Mouse (Mus musculus) left cerebral cortex, adult 2 months (tissue): ENCODE results near the gene Golga2. TPM values are rescaled to one million over a fixed set of nuclear protein-coding genes. Genes with fewer than 3 reads are reported as not detected.

ENCODE experiments used
- DNase-seq, 2 experiments: peaks; one replicate each; pipeline ENCODE4 v3.0.0; 2021 to 2022; ENCODE audit warnings: low spot score in 2 of 2, mixed read lengths in 1 of 2; ENCODE audit errors: extremely low spot score in 1 of 2
- H3K27ac ChIP-seq: fragments of 200-600 bp; 2 replicates; pipeline ENCODE4 v1.8.1; 2022
- H3K4me3 ChIP-seq: fragments of 200-600 bp; 2 replicates; pipeline ENCODE4 v1.8.1; 2022
- CTCF ChIP-seq: fragments of 200-600 bp; IDR thresholded peaks from 2 replicates; pipeline ENCODE4 v1.8.1; 2022; ENCODE audit warnings: antibody characterized with exemption, mild to moderate bottlenecking, moderate library complexity
- intact Hi-C: fragments of 180-260 bp; cut with DNase I; formaldehyde crosslinking; loops from one replicate; pipeline ENCODE4 v1.15.1; 2025
- total RNA-seq, 2 experiments: library from RNA; stranded (reverse); gene quantifications; 2 replicates each; pipeline ENCODE4 v1.2.3; 2021

The Golga2 gene
- total RNA-seq, 2 experiments from 2014 or later = 83.2 to 86.4 TPM

DNA sequence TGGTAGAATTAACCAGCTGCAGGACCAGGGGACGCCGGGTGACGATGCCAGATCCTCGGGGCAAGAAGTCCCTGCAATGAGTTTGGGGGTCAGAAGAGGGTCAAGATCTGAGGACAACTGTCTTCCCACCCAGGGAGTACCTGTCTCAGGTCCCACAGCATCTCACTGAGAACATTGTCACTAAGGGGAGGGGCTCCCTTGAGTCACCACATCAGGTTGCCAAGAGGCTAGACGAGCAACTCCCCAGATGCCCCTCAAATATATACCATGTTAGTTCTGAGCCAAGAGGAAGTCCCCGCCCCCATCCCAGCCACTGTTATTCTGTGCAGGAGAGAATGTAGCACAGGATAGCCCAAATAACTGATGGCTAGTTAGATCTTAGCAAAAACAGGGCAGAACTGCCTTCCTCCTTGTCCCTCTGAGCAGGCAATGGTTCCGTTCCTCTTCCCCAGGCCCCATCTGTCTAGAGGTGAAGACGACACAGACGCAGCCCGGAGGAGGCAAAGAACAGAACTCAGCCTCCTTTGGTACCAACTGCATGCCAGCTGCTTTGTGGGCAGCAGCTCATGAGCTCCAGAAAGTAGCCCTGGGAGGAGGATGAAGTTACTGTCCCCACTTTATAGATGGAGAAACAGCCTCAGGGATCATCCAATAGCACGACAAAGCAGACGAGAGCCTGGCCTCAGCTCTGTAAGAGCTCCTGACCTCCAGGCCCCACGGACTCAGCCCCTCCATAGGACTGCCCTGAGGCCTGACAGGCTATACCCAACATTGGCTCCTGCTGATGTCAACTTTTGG is 53.9 kb downstream of the Golga2 start:
- no peak for DNase-seq
- no peak overlapping the region for H3K4me3 ChIP-seq
- intact Hi-C loops = no loop called here
- TF ChIP-seq CTCF = no peak
- peak overlapping the region; percentile 96 for H3K27ac ChIP-seq

DNA sequence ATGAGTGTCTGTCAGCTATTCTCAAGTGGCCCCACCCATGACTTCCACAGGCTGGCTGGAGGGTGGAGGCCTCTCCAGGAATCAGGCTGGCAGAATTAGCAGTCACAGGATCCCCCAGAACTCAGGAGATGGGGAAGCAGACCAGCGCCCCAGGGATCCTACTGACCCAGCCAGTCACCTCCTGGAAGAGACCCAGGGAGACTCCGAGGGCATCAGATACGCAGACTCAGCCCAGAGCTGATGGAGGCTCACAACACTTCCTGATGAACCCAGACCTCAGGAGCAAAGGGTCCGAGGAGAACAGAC is 54.4 kb downstream of the Golga2 start:
- Histone ChIP-seq H3K27ac (peak overlapping the region; percentile 96), H3K4me3 (no peak overlapping the region)
- TF ChIP-seq CTCF = no peak
- intact Hi-C loops = no loop called here
- no peak for DNase-seq

DNA sequence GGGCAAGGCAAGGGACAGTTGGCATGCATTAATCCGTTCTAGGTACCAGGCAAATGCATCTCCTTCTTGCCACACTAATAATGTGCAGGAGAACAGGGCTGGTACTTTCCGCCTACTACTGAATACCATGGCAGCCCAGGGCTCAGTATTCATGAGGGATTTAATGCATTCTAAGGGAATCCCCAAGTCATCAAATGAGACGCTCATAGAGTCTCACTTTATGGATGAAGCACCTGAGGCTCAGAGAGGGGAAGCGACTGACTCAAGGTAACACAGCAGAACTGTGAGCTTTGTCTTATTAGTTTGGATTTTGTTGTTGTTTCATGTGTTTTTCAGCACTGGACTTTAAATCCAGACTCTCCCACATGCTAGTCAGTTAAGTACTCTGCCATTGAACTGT is 54.9 kb downstream of the Golga2 start:
- no peak for TF ChIP-seq CTCF
- Histone ChIP-seq H3K27ac (peak overlapping the region; percentile 96), H3K4me3 (no peak overlapping the region)
- DNase-seq = no peak
- intact Hi-C loops = no loop called here

DNA sequence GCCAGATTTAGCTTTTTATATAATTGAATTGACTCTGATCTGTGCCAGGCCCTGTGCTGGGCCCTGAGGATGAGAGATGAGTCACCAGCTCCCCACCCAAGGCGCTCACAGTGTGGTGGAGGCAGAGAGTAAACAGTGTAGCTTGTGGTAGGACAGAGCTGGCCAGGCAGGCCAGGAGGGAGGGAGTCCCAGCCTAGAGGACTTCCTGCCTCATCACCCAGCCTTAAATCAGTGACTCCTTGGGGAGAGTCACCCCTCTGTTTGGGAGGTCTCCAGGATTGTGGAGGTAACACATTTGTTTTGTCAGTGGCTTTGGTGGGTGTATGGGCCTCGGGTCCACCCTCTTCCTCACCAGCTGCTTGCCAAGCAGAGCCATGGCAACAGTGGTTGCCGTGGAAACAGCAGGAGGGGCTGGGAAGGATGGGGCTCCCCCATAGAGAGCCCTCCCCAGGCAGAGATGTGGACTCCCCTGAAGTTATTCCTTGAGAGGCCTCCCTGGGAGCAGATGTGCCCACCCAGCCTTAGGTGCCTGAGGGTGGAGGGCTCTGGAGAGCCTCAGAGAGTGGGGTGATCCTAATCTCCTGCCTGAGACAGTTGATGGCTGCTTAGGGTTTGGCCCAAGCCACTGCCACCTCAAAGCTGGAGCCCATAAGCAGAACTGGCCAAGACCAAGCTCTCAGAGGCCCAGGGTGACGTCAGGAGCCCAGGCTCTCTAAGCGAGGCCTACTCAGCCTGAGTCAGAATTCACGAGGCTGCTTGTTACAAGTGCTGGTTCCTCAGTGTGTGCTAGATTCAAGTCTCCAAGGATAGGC is 55.6 kb downstream of the Golga2 start:
- Histone ChIP-seq H3K4me3 (no peak overlapping the region), H3K27ac (peak overlapping the region; percentile 96)
- TF ChIP-seq CTCF = no peak
- DNase-seq = peak; percentile 72 to 80
- intact Hi-C loops = no loop called here

DNA sequence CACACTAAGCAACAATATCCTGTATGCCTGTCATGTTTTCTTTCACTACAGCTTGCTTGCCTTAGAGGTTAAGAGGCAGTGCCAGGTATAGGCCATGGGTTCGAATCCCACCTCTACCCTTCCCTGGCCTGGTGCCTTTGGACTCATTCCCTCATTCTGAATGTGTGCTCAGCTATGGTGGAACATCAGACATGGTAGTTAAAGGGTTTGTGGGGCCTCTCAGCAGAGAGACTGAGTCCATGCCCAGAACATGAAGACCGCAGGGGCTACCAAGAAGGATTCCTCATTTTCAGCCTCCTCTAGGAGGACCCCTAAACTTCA is 56.1 kb downstream of the Golga2 start:
- TF ChIP-seq CTCF = no peak
- Histone ChIP-seq H3K4me3 (no peak overlapping the region), H3K27ac (peak overlapping the region; percentile 96)
- DNase-seq = no peak
- intact Hi-C loops = no loop called here

DNA sequence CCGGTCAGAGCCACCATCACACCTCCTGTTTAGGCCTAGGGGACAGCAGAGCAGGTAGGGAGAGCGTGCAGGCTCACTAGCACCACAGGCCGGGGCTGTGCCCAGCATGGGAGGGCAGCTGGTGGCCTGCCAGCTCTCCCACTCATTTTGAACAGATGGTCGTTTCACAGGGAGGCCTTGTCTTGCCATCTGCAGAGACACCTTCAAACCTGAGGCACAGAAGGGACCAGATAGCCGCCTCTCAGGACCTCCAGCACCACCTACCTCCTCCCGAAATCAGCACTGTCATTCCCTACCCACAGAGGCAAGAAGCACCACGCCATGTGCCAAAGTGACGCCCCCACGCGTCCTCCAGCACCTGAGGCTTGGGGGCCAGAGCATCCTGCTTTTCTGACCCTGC is 56.9 kb downstream of the Golga2 start:
- Histone ChIP-seq H3K4me3 (no peak overlapping the region), H3K27ac (peak overlapping the region; percentile 96)
- DNase-seq = peak in 1 of 2 experiments; percentile 82
- intact Hi-C loops = loop anchor here (1.0 kb wide), 1 partner anchor 31 kb away; no protein-coding TSS in a partner anchor
- TF ChIP-seq CTCF = no peak

DNA sequence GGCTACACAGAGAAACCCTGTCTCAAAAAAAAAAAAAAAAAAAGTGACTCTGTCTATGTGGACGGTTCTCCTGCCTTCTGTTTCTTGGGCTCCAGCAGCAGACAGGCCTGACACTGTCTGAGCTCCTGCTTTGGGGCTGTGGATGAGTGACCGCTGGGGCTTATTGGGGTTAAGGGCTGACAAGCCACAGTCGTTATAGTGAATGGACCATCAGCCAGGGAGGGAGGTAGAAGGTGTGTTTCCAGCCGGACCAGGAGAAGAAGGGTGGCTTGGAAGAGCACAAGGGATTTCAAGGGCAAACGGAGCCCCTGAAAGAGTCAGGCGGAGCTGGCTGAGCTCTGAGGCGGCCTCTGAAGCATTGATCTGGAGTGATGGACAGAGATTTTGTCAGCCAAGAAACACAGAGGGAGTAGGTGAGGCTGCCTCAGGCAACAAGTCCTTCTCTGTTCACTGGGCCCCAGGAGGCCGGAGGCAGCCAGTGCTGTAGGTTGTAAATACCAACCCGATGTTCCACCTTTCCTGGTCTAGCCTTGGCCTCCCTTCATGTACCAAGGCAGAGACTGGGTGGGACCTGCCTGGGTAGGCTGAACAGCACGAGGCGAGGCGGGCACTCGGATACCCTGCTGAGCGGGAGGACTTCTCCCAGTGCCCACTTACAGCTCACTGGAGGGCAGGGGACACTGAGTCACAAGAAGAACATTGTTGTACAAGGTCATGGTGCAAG is 57.6 kb downstream of the Golga2 start:
- TF ChIP-seq CTCF = no peak
- intact Hi-C loops = loop anchor here (1.0 kb wide), 1 partner anchor 31 kb away; no protein-coding TSS in a partner anchor
- Histone ChIP-seq H3K4me3 (no peak overlapping the region; the same call in 1 of the 2 replicates), H3K27ac (peak overlapping the region; percentile 96)
- no peak for DNase-seq

DNA sequence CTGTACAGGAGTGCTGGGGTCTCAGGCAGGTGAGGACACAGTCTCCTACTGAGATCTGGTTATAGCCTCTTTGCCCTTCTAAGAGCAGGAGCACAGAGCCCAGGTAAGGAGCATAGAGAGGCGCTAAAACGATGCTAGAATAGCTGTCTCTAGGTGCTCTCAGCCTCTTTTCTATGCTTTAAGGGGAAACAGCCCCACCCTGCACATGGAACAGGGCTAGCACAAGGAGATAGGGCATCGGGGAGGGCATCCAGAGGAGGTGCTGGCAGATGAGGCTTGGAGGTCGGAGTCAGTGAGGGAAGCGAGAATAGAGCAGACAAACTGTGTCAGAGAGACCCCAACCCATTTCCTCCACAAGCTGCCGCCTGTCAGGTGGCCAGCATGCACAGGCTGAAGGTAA is 59.8 kb downstream of the Golga2 start:
- no peak for DNase-seq
- intact Hi-C loops = no loop called here
- Histone ChIP-seq H3K27ac (peak overlapping the region; percentile 99), H3K4me3 (no peak overlapping the region; the same call in 1 of the 2 replicates)
- no peak for TF ChIP-seq CTCF

DNA sequence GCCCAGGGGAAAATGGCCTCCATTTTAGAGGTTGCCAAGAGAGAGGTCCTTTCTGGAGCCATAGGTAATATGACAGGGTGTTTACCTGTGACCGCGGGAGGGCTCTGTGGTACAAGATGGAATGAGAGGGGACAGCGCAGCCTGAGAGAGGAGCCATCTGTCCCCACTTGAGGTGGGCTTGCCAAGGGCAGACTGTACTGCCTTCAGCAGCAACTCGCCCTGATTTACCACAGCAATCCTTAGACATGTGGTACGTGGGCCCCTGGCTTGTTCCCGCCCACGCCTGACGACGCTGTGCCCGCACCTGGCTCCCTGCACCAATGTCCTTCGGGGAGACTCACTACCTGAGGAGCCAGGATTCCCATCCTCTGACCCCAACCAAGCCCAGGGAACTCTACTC is 61.1 kb downstream of the Golga2 start:
- Histone ChIP-seq H3K4me3 (peak overlapping the region; percentile 92), H3K27ac (peak overlapping the region; percentile 99)
- peak in 1 of 2 experiments; percentile 69 for DNase-seq
- intact Hi-C loops = no loop called here
- no peak for TF ChIP-seq CTCF

DNA sequence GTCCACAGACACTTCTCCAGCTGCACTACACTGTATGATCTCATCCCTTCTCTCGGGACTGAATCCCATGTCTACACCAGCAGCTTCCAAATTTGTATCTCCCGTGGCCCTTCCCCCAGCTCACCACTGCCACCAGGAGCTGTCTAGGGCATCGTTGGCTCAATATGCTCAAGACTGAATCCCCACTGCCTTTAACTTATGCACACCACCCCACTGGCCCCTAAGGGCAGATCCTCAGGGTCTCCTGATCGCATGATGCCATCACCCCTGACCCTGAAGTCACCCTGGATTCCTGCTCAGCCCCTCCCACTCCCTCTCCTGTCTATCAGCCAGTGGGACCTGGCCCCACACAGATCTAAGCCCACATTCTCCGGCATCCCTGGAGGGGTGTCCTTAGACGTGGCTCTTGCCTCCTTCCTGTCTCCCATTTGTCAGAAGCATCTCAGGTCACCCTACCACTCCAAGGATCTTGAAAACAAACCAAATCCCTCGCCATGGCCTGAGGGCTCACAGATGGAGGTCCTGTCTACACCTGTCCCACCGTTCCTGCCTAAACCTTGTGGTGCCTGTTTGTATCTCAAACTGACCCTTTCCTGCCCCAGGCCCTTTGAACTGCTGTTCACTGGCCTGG is 62.6 kb downstream of the Golga2 start:
- Histone ChIP-seq H3K4me3 (peak overlapping the region; percentile 92), H3K27ac (peak overlapping the region; percentile 99)
- TF ChIP-seq CTCF = no peak
- no peak for DNase-seq
- intact Hi-C loops = no loop called here

DNA sequence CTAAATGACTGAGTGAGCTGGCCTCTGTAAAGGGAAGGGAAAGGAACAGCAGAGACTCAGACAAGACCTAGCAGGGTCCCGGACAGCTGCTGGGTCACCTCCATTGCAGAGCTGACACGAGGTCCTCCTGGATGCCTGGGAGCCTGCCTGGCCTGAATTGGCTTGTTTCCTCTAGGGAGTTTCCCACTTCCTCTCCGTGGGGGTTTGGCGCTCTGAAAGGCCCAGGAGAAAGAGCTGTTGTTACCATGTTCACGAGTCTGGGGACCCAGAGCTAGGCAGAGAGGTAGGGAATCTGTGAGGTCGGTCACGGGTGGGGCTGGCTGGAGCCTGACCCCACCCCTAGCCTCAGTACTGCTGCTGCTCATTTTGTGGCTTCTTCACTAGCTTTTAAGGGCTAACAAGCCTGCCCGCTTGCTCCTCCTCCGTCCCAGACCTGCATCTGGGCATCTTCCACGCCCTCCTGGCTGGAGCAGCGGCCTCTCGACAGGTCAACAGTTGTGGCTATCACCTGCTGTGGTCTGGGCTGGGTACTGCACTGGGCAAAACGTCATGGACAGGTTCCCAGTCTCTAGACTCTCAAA is 63.4 kb downstream of the Golga2 start:
- intact Hi-C loops = no loop called here
- TF ChIP-seq CTCF = no peak
- H3K4me3 ChIP-seq = peak overlapping the region; percentile 92
- peak overlapping the region; percentile 99 for H3K27ac ChIP-seq
- no peak for DNase-seq
